Mouse (Mus musculus) stomach, embryonic 16.5 days (tissue): ENCODE data around the gene Cdk2ap1. TPM values are rescaled to one million over a fixed set of nuclear protein-coding genes. Genes with fewer than 3 reads are reported as not detected.
"Not testable (repeated sequence)": the region's sequence is repeated elsewhere in the genome, so short reads cannot be mapped to it uniquely, and the experiment has no call there.

ENCODE experiments used
- ATAC-seq: fragments of 200-750 bp; cut with Nextera tagmentation; 2 replicates; pipeline ENCODE4 v1.8.0; 2017; ENCODE audit warnings: moderate number of reproducible peaks, moderate TSS enrichment; ENCODE audit not compliant: insufficient read depth, low FRiP score
- H3K27ac ChIP-seq: fragments of 300-500 bp; sonication (generic); 2 replicates; pipeline ENCODE4 v1.5.1; 2014; ENCODE audit warnings: low read length
- H3K27me3 ChIP-seq: fragments of 300-500 bp; sonication (generic); 2 replicates; pipeline ENCODE4 v1.6.1; 2014; ENCODE audit warnings: low read length, control low read depth, mixed read lengths; ENCODE audit not compliant: control insufficient read depth, insufficient read depth
- H3K36me3 ChIP-seq: fragments of 300-500 bp; sonication (generic); 2 replicates; pipeline ENCODE4 v1.6.1; 2014; ENCODE audit warnings: low read length; ENCODE audit not compliant: control insufficient read depth, insufficient read depth
- H3K4me1 ChIP-seq: fragments of 300-500 bp; sonication (generic); 2 replicates; pipeline ENCODE4 v1.6.1; 2014; ENCODE audit warnings: low read length, control low read depth, mixed read lengths; ENCODE audit not compliant: control insufficient read depth, insufficient read depth
- H3K4me2 ChIP-seq: fragments of 300-500 bp; sonication (generic); 2 replicates; pipeline ENCODE4 v1.6.1; 2014; ENCODE audit warnings: low read depth, low read length, mixed read lengths
- H3K4me3 ChIP-seq: fragments of 300-500 bp; sonication (generic); replicated peaks from 2 replicates; pipeline ENCODE4 v1.5.1; 2014; ENCODE audit warnings: mild to moderate bottlenecking, low read length
- H3K9ac ChIP-seq: fragments of 300-500 bp; sonication (generic); 2 replicates; pipeline ENCODE4 v1.6.1; 2014; ENCODE audit warnings: low read length
- H3K9me3 ChIP-seq: fragments of 300-500 bp; sonication (generic); replicated peaks from 2 replicates; pipeline ENCODE4 v1.6.1; 2016; ENCODE audit warnings: low read length, control low read depth; ENCODE audit not compliant: control insufficient read depth
- WGBS: fragments of 180-500 bp; shearing (Covaris S2); extraction: QIAGEN DNeasy Blood & Tissue Kit; methylation state at CpG from one replicate; pipeline ENCODE4 v1.1.7; 2014; 5-methylcytosine and 5-hydroxymethylcytosine counted together
- polyA plus RNA-seq: library from polyadenylated mRNA; unstranded; fragments of >200 nt; fragmentation: Nextera tagmentation; extraction: Ambion mirVana; gene quantifications from 2 replicates; pipeline ENCODE4 v1.2.1, GENCODE M21; 2015

Gene Cdk2ap1
- polyA plus RNA-seq, 1 experiment from 2014 or later: 22.0 TPM

DNA sequence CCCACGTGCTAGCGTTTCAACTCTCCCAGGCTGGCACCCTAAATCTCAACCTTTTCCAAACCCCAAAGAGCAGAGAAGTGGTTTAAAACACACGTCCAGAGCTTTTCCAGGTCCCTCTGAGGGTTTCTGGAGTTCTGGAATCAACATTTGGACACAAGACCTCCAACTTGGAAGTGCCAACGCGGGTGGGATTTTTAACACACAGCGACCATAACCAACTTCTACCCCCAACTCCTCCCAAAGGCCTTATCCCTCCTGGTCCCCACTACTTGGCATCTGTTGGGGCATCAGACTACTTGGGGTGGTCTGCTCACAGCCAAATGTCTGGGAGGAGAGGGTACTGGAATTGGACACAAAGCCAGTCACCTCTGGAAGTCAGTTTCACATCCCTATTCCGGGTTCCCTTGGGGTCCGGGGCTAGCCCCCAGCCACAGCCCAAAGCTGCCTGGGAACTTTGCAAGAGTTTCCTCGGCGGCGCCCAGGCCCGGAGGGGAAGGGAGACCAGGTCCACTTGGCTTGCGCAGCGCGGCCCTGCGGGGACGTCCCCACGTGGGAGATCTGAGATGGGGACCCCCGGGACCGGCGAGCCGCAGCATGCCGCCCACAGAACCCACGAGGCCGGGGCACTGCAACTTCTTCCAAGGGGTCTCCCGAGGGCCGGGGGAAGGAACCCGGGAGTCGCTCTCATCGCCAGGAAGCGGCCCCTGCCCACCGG is 9.7 kb downstream of the Cdk2ap1 start:
- H3K4me3 ChIP-seq: peak overlapping the region; percentile 88
- no peak for ATAC-seq
- no peaks in the 10 kb centered on the region for H3K27me3 ChIP-seq
- H3K4me1 ChIP-seq: peaks cover 23% of the 10 kb centered on the region
- H3K9ac ChIP-seq: peak overlapping the region; percentile 100
- H3K4me2 ChIP-seq: peak overlapping the region; percentile 93
- H3K27ac ChIP-seq: peak overlapping the region; percentile 97
- H3K9me3 ChIP-seq: no peaks in the 10 kb centered on the region
- peaks cover 9% of the 10 kb centered on the region; the same call in 1 of the 2 replicates for H3K36me3 ChIP-seq
- under 1% methylated on average over 29 of the region's 32 CpGs for WGBS

DNA sequence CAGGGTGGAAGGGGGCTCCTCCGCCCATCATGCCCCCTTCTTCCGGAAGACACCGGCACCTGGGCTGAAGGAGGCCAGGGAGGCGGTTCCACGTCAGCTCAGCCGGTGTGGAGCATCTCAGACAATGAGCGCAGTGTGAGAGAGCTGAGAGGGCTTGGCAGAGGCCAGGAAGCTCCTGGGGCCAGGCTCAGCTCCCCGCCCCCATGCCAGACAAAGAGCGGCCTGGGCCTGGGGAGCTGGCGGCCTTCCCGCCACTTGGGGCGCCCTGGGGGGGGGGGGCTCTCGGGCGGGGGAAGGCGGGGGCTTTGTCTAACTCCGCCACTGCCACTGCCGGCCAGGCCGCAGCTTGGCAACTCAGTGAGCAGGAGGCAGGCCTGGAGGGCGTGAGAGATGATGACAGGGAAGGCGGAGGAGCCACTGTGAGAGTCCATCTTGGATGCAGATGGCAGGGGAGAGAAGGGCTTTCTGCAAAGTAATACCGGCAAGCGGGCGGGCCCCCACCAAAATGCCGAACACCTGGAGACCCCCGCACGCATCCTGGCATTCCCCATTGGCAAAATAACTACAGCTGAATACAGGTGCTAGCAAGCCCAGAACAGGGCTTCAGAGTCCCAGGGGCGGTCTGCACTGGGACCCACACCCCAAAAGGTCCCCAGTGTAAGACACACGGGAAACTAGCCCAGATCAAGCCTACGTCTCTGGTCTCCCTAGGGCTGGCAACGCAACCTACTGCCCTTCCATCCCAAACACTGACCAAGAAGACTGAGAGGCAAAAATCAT is 10.6 kb downstream of the Cdk2ap1 start:
- peaks cover 12% of the 10 kb centered on the region; the same call in 1 of the 2 replicates for H3K36me3 ChIP-seq
- under 1% methylated on average over 30 of the region's 30 CpGs for WGBS
- peak overlapping the region; percentile 88 for H3K4me3 ChIP-seq
- H3K9ac ChIP-seq: peak overlapping the region; percentile 100
- H3K4me1 ChIP-seq: peaks cover 23% of the 10 kb centered on the region
- H3K27ac ChIP-seq: peak overlapping the region; percentile 97
- no peaks in the 10 kb centered on the region for H3K27me3 ChIP-seq
- H3K9me3 ChIP-seq: no peaks in the 10 kb centered on the region
- ATAC-seq: peak; percentile 86
- H3K4me2 ChIP-seq: peak overlapping the region; percentile 93

DNA sequence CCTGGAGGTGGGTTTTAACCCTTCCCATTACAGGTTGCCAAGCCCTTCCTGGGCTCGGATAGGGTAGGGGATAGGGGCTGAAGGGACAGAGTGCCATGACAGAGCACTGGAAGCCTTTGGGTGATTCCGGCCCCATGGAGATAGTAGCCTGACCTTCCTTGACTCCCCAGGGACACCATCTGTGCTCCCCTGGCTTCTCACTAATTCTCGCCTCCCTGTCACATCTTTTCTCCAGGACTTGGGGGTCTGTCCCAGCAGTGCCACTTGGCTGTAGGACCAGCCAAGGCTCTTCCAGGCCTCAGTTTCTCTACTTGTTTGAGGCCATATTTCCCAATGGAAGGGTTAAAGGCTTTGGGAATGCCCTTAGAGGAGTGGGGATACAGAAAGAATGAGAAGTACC is 11.3 kb downstream of the Cdk2ap1 start:
- ATAC-seq: no peak
- H3K36me3 ChIP-seq: peaks cover 17% of the 10 kb centered on the region; the same call in 1 of the 2 replicates
- H3K27ac ChIP-seq: peak overlapping the region; percentile 97
- no peaks in the 10 kb centered on the region for H3K27me3 ChIP-seq
- peak overlapping the region; percentile 88 for H3K4me3 ChIP-seq
- H3K9me3 ChIP-seq: no peaks in the 10 kb centered on the region
- peak overlapping the region; percentile 93 for H3K4me2 ChIP-seq
- peaks cover 23% of the 10 kb centered on the region for H3K4me1 ChIP-seq
- WGBS: 47% methylated on average over 3 of the region's 3 CpGs
- peak overlapping the region; percentile 100 for H3K9ac ChIP-seq

DNA sequence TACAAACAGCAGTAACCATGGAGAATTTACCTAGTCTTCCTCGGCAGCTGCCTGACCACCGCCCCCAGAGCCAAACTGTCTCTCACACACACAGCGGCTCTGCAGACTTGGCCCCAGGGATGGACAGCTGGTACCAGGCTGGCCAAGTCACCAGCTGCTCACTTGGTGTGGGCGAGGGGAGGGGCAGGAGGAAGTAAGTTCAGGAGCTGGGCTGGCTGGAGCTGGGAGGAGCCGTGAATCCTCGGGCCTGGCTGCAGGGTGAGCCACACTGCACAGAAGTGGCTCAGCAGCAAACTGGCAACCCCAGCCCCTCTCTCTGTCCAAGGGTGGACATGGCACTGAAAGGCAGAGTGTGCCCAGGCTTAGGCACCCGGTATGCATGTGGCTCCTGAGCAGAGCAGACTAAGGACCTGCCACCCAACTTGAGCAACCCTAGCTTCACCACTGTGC is 11.7 kb downstream of the Cdk2ap1 start:
- H3K4me3 ChIP-seq: peak overlapping the region; percentile 88
- ATAC-seq: peak; percentile 44
- peaks cover 22% of the 10 kb centered on the region; the same call in 1 of the 2 replicates for H3K36me3 ChIP-seq
- peak overlapping the region; percentile 100 for H3K9ac ChIP-seq
- H3K27me3 ChIP-seq: no peaks in the 10 kb centered on the region
- peaks cover 23% of the 10 kb centered on the region for H3K4me1 ChIP-seq
- H3K4me2 ChIP-seq: peak overlapping the region; percentile 93
- H3K9me3 ChIP-seq: no peaks in the 10 kb centered on the region
- H3K27ac ChIP-seq: peak overlapping the region; percentile 97
- 17% methylated on average over 7 of the region's 7 CpGs for WGBS

DNA sequence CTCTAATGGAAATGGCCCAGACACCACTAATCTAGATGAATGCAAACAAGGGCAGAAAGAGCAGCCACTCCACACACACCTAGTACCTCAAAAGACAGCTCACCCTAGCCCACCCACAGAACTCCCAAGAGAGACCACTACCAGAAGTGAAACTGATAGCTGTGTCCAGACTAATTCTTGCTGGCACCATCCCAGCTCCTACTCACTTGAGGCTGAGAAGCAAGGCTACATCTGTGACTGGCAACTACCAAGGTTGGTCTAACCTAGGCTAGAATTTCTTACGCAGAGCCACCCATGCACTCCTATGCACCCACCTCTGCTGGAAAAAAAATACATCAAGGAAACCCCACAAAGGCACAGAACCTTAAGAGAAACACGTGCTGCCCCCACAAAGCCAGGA is 12.5 kb downstream of the Cdk2ap1 start:
- no peak overlapping the region for H3K4me2 ChIP-seq

DNA sequence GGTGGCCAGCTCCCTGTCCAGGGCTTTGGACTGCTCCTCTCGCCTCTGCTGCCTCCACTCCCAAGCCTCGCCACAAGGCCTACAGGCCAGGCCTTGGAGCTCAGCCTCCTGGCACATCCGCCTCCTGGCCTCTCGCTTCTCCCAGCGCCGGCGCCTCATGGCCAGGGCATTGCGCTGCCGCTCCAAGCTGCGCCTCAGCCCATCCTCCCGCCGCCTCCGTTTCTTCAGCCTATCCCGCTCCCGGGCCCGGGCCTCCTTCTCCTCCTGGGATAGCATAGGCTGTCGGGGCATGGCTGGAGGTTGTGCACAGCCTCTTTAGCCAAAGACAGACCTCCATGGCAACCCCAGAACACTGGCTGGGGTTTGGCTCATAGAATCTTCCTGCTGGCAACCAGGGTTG is 13.7 kb downstream of the Cdk2ap1 start:
- H3K4me3 ChIP-seq: no peak overlapping the region
- 92% methylated on average over 17 of the region's 17 CpGs for WGBS
- H3K4me1 ChIP-seq: peaks cover 23% of the 10 kb centered on the region
- H3K27me3 ChIP-seq: no peaks in the 10 kb centered on the region
- H3K9ac ChIP-seq: no peak overlapping the region
- peaks cover 24% of the 10 kb centered on the region; the same call in 1 of the 2 replicates for H3K36me3 ChIP-seq
- H3K9me3 ChIP-seq: no peaks in the 10 kb centered on the region
- ATAC-seq: no peak
- no peak overlapping the region for H3K27ac ChIP-seq
- no peak overlapping the region for H3K4me2 ChIP-seq

More for the DNA sequence above, 12.5 kb downstream of the Cdk2ap1 start:
- Histone ChIP-seq H3K4me3 (no peak overlapping the region), H3K9ac (peak overlapping the region; percentile 100), H3K27ac (peak overlapping the region; percentile 97; the same call in 1 of the 2 replicates), H3K9me3 (no peaks in the 10 kb centered on the region), H3K36me3 (peaks cover 22% of the 10 kb centered on the region; the same call in 1 of the 2 replicates), H3K4me1 (peaks cover 23% of the 10 kb centered on the region), H3K27me3 (no peaks in the 10 kb centered on the region)
- 85% methylated on average over 2 of the region's 2 CpGs for WGBS
- ATAC-seq: no peak

DNA sequence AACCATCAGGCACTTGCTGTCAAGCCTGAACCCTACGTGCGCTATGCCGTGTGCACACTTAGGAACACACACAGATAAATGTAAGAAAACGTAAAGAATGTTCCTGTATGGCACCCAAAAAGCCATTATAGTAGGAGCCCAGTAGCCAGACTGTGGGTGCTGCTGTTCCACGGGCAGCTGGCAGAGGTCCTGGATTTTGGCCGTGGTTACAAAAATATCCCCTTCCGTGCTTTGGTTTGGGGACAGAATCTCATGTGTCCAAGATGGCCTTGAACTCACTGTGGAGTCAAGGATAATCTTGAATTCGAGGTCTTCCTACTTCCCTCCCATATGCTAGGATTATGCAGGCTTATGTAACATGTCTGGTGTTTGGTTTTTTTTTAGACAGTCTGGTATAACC is 20.0 kb downstream of the Cdk2ap1 start:
- Histone ChIP-seq H3K9me3 (no peaks in the 10 kb centered on the region), H3K4me1 (peaks cover 12% of the 10 kb centered on the region), H3K9ac (no peak overlapping the region), H3K4me3 (no peak overlapping the region), H3K36me3 (peaks cover 14% of the 10 kb centered on the region; the same call in 1 of the 2 replicates), H3K4me2 (no peak overlapping the region), H3K27me3 (no peaks in the 10 kb centered on the region), H3K27ac (no peak overlapping the region)
- no peak for ATAC-seq
- 75% methylated on average over 8 of the region's 8 CpGs for WGBS

DNA sequence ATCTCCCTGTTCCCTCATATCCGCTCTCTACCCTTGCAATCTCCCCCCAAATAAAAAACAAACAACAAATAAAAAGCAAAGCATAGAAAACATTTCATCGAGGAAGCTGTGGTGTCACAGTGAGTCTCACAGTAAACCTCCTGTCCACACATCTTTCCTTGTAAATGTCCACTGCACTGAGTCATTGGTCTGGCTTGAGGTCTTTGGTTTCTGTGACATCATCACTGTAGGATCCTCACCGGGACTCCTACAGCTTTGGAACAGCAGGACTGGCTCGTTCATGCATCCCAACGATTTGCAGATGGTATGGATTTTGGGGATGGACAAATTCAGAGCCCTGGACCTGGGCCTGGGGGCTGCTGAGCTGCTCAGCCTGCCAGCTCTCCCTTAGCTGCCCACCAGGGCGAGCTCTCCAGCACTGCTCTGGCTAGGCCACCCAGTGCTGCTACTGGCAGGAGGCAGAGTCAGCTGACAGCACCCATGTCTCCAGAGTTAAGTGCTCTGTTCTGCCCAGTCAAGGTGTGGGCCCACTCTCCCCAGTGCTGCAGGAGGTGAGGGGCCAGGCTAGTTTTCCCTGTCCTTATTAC is 21.0 kb downstream of the Cdk2ap1 start:
- H3K9ac ChIP-seq, H3K4me3 ChIP-seq, H3K27me3 ChIP-seq, H3K4me2 ChIP-seq, ATAC-seq, H3K27ac ChIP-seq, H3K9me3 ChIP-seq: not testable (repeated sequence)
- Histone ChIP-seq H3K36me3 (0 out of 2 replicates have a peak, but pooled peaks cover 11% of the 10 kb centered on the region), H3K4me1 (peaks cover 17% of the 10 kb centered on the region)
- WGBS: 62% methylated on average over 6 of the region's 6 CpGs
